Mouse (Mus musculus) embryo, embryonic 10.5 days (tissue): Measurements from ENCODE around the gene Lin28a.

Experiments
- DNase-seq: peaks from one replicate; pipeline ENCODE4 v3.0.0-alpha.2; 2015; ENCODE audit warnings: low spot score

Lin28a gene

DNA sequence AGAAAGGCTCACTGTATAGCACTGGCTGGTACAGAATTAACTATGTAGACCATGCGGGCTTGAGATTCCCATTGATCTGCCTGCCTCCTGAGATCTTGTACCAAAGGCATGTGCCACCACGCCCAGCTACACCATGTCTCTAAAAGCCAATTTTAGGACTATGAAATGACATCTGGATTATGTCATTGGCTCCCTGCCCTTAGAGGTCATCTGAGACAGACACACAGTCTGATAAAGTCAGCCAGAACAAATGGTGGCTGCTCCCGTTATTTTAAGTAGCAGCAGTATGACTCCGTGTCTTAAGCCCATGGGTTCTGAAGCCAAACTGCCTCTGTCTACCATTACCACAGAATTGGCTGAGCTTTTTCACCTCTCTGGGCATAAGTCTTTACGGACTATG lies 38.1 kb downstream of the Lin28a start:
- no peak for DNase-seq

DNA sequence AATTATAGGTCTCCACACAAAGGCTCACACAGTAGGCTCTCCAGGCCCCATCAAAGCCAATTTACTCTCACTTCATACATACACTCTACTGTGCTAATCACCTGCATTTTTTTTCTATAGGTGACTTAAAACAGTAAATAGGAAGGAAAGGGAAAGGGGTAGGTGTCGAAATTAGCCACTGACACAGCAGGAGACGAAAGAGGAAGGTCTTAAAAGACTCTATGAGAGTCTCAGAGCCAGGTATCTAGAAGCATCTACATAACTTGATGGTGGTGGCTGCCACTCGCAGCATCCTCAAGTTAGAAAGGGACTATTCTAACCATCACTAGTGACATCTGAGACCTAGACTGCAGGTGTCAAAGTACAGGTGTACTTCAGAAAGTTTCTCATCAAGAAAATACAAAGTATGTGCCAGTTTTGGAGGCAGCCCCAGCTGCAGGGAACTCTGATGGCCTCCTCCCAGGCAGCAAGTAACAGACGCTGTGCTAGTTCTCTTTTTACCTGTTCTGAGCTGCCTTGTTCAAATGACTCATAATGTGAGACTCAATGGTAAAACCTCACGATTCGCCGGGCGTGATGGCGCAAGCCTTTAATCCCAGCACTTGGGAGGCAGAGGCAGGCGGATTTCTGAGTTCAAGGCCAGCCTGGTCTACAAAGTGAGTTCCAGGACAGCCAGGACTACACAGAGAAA lies 40.5 kb downstream of the Lin28a start:
- no peak for DNase-seq

DNA sequence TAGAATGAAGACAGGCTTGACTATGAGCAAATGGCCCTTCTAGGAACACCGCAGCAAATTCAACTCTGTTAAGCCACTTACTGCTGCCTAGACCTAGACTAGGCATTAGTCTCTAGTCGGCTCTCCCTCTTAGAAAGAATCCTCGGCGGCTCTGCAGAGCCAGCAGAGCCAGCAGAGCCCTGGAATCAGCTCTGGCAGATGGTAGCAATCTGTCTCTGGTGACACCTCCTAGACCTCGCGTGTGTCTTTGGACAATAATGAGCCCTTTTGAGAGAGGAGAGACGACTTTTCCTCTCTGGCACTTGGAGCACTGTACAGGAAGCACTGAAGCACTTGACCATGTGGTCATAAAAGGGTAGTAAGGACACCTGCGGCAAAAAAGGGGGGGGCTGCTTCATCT lies 46.9 kb downstream of the Lin28a start:
- DNase-seq = no peak

DNA sequence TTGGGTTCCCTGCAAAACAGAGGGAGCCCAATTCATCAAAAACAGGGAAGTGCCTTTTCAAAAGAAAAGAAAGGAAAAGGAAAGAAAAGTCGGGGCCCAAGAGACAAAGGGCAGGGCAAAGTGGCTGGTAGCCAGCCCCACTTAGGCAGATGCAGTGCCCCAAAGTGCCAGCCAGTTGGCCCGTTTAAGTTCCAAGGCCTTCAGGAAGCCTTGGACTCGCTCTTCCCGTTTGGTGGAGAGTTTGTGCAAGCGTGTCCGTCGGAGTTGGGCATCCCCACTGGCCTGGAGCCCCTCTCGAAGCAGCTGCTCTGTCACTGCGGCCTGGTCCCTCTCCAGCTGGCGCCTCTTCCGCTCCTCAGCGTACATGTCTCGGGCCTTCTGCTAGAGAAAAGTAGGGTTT lies 47.8 kb downstream of the Lin28a start:
- DNase-seq = no peak

DNA sequence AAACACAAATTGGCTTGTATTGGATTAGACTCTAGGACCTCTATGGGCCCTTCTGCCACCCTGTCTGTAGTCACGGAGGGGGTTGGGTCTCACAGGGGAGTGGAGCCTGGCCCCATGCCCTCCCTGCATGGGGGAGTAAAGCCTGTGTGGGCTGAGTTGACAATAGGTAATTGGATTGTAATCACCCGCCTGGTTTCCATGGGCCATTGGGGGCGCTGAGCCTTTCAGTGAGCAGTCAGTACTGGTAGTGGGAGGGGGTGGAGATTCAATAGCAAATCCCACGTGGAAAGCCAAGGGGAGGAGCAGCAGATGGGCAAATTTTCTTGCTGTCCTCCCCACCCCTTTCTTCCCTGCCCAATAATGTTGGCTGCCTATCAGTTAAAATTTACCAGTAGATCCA lies 48.4 kb downstream of the Lin28a start:
- peak; percentile 54 for DNase-seq

DNA sequence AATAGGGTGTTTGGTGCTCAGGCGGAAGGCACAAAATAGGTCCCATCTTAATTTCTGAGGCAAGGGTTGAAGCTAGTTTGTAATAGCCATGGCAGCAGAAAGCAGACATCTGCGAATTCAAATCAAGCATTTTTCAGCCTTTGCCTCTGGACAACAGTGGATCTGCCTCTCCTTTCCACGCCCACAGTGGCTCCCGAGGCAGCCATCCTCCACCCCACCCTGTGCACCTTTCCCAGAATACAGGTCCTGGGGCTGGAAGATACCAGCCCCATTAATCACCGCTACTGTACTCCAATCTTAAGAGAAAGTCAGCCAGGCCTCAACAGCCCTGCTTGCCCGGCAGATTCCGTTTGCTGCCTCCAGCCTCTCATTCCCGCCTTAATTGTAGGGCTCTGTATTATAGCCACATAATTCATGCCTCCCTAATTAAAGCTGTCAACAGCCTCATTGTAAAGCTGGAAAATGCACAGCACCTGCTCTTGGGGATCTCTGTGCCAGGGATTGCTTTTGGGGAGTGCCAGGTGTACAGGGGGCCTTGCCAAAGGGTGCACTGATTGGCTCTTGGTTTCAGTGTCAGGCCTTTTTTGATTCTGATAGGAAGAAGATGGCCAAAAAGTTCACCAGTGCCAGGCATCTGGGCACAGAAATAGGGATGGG lies 49.4 kb downstream of the Lin28a start:
- no peak for DNase-seq

DNA sequence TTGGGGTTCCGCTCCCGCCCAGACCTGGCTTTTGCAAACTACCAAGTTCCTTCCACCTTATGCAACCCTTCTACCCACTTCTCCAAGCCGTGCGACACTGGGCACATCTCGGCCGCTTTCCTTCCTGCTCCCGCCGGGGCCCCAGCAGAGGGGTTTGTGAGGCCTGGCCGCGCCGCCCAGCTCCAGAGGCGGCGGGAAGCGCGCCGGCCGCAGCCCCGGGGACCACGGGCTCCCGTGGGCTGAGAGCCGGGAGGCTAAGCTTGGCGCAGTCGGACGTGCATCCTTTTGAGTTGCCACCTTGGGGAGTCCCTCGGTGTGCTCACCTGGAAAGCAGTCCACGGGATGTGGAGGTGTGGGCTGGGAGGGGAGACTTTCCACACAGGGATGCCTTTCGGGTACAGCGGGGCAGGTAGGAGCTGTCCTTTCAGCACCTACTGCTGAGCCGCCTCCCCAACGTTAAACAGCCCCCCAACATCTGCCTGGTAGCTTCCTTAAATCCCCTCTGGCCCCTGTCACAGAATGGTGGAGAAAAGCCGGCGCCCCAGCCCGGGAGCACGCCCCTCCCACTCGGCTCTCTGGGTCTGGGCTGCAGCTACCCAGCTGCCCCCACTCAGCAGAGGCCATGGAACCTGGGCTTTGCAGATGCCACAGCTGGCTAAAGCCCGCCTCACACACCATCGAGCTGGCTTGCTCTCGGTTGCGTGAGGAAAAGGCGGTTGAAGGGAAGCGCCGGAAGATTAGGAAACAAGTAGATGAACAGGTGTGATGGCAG lies 50.3 kb downstream of the Lin28a start, which contains the start of gene Hmgn2:
Gene Hmgn2 (minus strand): TSS at position 501 of the 772 bp plus-strand sequence.
- DNase-seq = peak; percentile 76

DNA sequence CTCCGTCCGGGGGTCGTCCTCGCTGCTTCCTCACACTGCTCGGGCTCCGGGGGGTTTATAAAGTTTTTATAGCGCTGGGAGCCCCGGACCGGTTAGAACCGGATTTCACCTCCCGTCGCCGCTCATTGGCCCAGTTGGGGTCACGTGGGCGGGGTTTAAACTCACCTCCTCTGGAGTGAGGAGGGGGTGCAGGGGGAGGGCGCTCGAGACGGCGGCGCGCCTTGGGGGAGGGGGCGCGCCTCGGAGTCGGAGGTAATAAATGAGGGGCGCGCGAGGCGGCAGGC lies 50.8 kb downstream of the Lin28a start:
- DNase-seq = peak; percentile 99

DNA sequence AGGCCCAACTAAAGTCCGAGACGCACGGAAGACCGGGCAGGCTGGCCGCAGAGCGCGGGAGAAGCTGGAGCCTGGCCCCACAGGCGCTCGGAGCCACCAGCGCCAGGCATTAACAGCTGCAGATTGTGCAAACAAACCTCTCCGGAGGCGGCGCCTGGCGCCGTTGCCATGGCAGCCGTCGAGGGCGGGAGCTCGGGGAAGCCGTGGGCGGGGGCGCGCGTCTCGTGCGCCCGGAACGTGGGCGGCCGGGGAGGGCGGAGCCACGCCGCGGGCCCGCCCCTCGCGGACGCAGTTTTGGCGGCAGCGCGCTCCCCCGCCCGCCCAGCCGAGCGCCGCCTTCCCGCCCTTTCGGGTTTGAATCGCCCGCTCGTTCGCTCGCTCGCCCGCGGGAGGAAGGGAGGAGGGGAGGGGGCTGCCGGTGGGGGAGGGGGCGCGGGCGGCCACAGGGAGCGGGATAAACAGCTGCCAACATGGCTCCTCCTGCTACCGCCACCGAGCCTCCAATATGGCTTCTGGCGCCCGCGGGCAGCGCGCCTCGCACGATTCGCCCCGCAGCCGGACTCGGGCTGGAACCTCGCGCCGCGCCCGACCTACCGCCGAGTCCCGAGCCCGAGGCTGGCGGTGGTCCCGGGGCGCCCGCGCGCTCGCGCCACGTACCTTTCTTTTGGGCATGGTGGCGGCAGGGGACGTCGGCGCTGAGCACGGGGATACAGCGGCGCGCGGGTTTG lies 51.3 kb downstream of the Lin28a start:
- peak; percentile 97 for DNase-seq

DNA sequence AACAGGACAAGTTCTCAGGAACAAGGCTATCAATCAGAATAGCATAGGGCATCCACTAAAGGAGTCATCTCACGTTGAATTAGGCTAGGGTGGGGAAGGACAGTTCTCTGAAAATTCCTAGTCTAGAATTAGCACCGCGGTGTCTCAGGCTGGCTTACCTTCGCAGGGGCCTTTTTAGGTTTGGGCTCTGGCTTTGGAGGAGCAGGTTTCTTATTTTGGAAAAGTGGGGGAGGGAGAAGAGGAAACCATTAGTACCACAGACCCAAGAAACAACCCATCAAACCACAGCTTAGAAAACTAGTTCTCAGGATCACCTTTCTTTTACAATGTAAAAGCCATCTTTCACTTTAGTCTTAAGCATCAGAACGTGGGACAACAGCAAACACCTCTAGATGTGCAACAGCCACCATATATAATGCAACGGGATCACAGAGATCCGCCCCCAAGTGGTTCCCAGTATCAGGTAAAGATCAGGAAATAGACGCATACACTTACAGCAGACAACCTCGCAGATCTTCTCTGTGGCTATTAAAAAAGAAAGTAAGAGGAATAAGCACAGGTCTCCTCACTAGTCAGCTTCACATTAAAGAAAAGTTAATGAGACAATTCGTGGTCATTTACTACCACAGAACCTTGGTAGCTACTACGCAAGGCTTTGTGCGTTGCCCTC lies 52.2 kb downstream of the Lin28a start:
- no peak for DNase-seq

DNA sequence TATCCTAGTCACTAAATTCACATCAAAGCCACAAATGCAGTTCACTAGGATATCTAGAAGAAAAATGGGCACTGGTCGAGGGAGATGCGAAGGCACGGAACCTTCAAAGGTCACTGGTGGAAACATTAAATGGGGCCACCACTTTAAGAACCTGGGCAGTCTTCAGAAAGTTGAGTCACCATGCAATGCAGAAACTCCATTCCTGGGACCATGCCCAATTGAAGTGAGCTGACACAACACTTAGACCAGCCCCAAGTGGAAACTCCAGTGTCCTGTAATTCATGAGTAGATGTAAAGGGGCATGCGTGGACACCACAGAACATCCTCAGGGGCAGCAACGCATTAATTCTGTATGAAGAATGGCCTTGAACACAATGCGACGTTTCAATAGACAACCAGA lies 56.1 kb downstream of the Lin28a start:
- no peak for DNase-seq

DNA sequence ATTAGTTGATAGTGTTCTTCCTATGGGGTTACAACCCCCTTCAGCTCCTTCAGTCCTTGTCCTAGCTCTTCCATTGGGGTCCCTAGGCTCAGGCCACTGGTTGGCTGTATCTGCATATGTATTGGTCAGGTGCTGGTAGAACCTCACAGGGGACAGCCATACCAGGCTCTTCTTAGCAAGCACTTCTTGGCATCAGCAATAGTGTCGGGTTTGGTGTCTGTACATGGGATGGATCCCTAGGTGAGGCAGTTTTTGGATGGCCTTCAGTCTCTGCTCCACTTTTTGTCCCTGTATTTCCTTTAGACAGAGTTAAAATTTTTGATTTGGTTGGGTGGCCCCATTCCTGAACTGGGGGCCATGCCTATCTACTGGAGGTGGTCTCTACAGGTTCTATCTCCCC lies 59.8 kb downstream of the Lin28a start:
- no peak for DNase-seq

DNA sequence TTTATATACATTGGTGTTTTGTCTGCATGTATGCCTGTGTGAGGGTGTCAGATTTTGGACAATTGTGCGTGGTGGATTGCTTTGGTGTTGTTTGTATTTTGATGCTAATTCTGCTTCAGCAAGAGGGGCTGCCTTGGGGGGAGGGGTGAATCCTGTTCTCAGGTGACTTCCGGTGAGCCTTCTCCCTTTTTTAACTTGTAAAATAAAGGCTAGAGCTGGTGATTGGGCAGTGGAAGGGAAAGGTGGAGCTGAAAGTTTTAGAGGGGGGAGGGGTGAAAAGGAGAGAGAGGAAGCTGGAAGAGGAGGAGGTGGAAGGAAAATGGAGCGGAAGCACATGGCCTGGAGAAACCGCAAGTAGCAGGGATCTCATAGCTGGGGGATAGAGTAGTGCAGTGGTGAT lies 62.3 kb downstream of the Lin28a start:
- no peak for DNase-seq
